Mouse (Mus musculus) testis, adult 2 months (tissue): ENCODE data around the gene Zbtb7a. TPM values are rescaled to one million over a fixed set of nuclear protein-coding genes. Genes with fewer than 3 reads are reported as not detected.
A peak's percentile ranks its signal among the peaks of the same experiment; 100 is the strongest.

ENCODE experiments used
- H3K27ac ChIP-seq: fragments of 200-500 bp; 2 replicates; pipeline ENCODE4 v1.5.1; 2012; ENCODE audit warnings: low read depth, low read length; ENCODE audit not compliant: control insufficient read depth, insufficient read depth
- H3K27me3 ChIP-seq: fragments of 200-500 bp; 2 replicates; pipeline ENCODE4 v1.6.1; 2012; ENCODE audit warnings: mild to moderate bottlenecking, low read length, moderate library complexity; ENCODE audit not compliant: control insufficient read depth, insufficient read depth
- H3K36me3 ChIP-seq: fragments of 200-500 bp; 2 replicates; pipeline ENCODE4 v1.6.1; 2012; ENCODE audit warnings: mild to moderate bottlenecking, low read length; ENCODE audit not compliant: control insufficient read depth, insufficient read depth
- H3K4me1 ChIP-seq: fragments of 200-500 bp; 2 replicates; pipeline ENCODE4 v1.6.1; 2012; ENCODE audit warnings: low read length; ENCODE audit not compliant: control insufficient read depth, insufficient read depth
- H3K4me3 ChIP-seq: fragments of 200-500 bp; 2 replicates; pipeline ENCODE4 v1.5.1; 2012; ENCODE audit warnings: low read depth, mild to moderate bottlenecking, low read length, moderate library complexity, mixed read lengths; ENCODE audit not compliant: control insufficient read depth
- CTCF ChIP-seq: fragments of 200-500 bp; IDR thresholded peaks from 2 replicates; pipeline ENCODE4 v1.5.1; 2012; ENCODE audit warnings: low read depth, mild to moderate bottlenecking, inconsistent platforms, low read length, moderate library complexity; ENCODE audit not compliant: control insufficient read depth, insufficient read depth, insufficient replicate concordance
- POLR2A ChIP-seq: fragments of 200-500 bp; IDR thresholded peaks from 2 replicates; pipeline ENCODE4 v1.6.1; 2012; ENCODE audit warnings: low read depth, mild to moderate bottlenecking, inconsistent platforms, low read length, moderate library complexity; ENCODE audit not compliant: control insufficient read depth
- polyA plus RNA-seq: library from polyadenylated mRNA; depleted of rRNA; stranded (reverse); fragments of >200 nt; gene quantifications from 2 replicates; pipeline ENCODE4 v1.2.3, GENCODE M21; 2012; rRNA removed

The Zbtb7a gene
- polyA plus RNA-seq, result 5.6 and 6.0 TPM in 2 replicates

- Histone ChIP-seq H3K27ac (peak within 1 kb of the TSS; percentile 55), H3K36me3 (no peaks in the 10 kb centered on the region), H3K4me3 (peak within 1 kb of the TSS; percentile 79), H3K4me1 (peaks cover 39% of the 10 kb centered on the region), H3K27me3 (no peaks in the 10 kb centered on the region)
- no peak; the same call in 1 of the 2 replicates for TF ChIP-seq POLR2A
- TF ChIP-seq CTCF, result no peak
These were observed at the start of gene Zbtb7a for GRCm38 (mm10) chr10:81134966-81135681. Gene Zbtb7a (plus strand): TSS chr10:81135220.

DNA sequence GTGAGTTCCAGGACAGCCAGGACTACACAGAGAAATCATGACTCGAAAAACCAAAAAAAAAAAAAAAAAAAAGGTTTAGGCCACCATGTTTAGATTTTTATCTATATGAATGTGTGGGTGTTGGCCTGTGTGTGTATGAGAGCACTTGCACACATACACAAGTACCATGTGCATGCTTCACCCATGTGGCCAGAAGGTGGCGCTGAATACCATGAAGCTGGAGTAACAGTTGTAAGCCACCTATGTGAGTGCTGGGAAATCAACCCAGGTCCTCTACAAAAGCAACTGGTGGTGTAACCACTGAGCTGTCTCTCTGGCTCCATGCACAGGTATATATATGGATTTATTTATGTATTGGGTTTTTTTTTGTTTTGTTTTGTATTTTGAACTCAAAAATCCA, 48.0 kb upstream of the Zbtb7a start:
- TF ChIP-seq CTCF (no peak; the same call in 1 of the 2 replicates), POLR2A (no peak)
- Histone ChIP-seq H3K36me3 (no peaks in the 10 kb centered on the region), H3K27me3 (no peaks in the 10 kb centered on the region), H3K4me3 (no peak overlapping the region), H3K27ac (no peak overlapping the region), H3K4me1 (peaks cover 5% of the 10 kb centered on the region)

DNA sequence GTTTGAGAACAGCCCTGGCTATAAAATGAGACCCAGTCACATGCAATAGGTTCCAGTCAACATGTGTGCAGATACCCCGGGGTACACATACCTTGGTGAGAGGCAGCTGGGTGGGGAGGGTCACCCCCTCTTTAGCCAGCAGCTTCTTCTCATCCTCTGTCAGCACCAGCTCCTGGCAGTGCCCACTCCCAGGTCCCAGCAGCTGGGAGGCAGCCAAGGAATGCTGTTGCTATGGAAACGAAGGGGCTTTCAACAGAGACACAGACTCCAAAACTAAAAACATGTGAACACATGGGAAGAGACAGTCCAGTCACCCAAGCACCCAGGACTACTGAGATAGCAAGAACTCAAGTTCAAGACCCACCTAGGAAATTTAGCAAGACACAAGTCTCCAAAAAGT, 45.8 kb upstream of the Zbtb7a start:
- H3K27ac ChIP-seq, result no peak overlapping the region
- H3K4me3 ChIP-seq, result no peak overlapping the region
- H3K4me1 ChIP-seq, result peaks cover 5% of the 10 kb centered on the region
- TF ChIP-seq POLR2A (no peak), CTCF (no peak)
- H3K36me3 ChIP-seq, result no peaks in the 10 kb centered on the region
- no peaks in the 10 kb centered on the region for H3K27me3 ChIP-seq

DNA sequence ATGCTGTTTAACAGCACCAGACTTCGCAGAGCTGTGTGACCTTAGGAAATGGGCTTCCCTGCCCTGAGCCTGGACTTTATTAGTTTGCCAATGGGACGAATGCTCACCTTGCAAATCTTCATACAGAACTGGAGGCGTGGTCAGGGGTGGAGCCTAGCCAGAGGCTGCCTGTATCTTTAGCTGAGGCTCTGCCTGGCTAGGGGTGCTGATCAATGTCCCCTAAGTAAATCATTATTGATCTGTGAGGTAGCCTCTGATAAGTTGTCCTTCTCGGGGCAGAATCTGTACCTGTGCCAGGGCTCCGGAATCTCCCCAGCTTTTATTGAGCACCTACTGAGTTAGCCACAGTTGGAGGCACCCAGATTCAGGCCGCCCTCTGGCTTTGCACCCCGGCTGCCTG, 44.4 kb upstream of the Zbtb7a start:
- no peak for TF ChIP-seq CTCF
- no peak for TF ChIP-seq POLR2A
- H3K27ac ChIP-seq, result no peak overlapping the region
- peaks cover 5% of the 10 kb centered on the region for H3K4me1 ChIP-seq
- no peaks in the 10 kb centered on the region for H3K27me3 ChIP-seq
- H3K4me3 ChIP-seq, result no peak overlapping the region
- H3K36me3 ChIP-seq, result no peaks in the 10 kb centered on the region

- no peak overlapping the region for H3K27ac ChIP-seq
- TF ChIP-seq POLR2A (no peak), CTCF (no peak)
- peaks cover 5% of the 10 kb centered on the region for H3K4me1 ChIP-seq
These were observed 42.4 kb upstream of the Zbtb7a start for GRCm38 (mm10) chr10:81092465-81093250.

DNA sequence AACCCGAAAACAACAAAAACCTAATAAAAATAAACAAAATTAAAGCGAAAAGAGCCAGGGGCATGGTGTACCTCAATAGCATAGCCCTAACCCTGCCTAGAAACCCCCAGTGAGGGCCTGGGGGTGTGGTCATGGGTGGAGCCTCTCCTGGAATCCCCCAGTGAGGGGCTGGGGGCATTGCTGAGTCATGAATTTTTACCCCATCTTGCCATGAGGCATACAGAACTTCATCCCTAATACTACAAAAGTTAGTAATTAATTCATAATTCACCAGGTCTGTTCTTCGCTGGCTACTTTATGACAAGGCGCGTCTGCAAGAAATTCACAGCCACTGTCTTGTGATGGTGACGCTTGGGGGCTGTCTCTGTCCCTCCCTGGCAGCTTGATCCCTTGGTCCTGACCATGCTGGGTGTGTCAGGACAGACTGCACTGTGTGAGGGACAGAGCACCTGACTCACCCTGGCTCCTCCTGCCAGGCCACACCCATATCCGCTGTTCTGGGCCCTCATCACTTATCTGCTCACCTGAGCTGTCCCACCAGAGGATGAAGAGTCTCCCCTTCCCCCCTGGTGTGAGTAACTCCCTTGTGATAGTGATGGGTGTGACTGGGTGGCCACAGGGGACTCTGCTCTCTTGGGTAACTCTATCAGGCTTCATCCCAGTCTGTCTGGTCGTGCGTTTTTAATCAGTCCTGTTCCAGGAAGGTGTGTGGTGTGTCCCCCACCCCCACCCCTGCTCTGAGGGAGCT, 39.9 kb upstream of the Zbtb7a start:
- H3K27me3 ChIP-seq, result no peaks in the 10 kb centered on the region
- TF ChIP-seq CTCF (no peak), POLR2A (no peak)

More at GRCm38 (mm10) chr10:81092465-81093250, 42.4 kb upstream of the Zbtb7a start:
- Histone ChIP-seq H3K36me3 (no peaks in the 10 kb centered on the region), H3K27me3 (no peaks in the 10 kb centered on the region), H3K4me3 (no peak overlapping the region)

GRCm38 (mm10) chr10:81105565-81106112, 29.4 kb upstream of the Zbtb7a start, which contains the start of gene Map2k2:
Gene Map2k2 (plus strand): TSS chr10:81105915.
- Histone ChIP-seq H3K4me1 (peaks cover 14% of the 10 kb centered on the region), H3K4me3 (peak within 1 kb of the TSS; percentile 94), H3K27ac (peak within 1 kb of the TSS; percentile 93), H3K36me3 (no peaks in the 10 kb centered on the region), H3K27me3 (no peaks in the 10 kb centered on the region)
- TF ChIP-seq CTCF (peak; percentile 3; the same call in 1 of the 2 replicates), POLR2A (peak; percentile 99)

More for the DNA sequence above, 39.9 kb upstream of the Zbtb7a start:
- Histone ChIP-seq H3K36me3 (no peaks in the 10 kb centered on the region), H3K4me3 (no peak overlapping the region), H3K4me1 (peaks cover 2% of the 10 kb centered on the region), H3K27ac (no peak overlapping the region)
